Mouse (Mus musculus): Measurements from ENCODE around the gene Slc26a1. TPM values are rescaled to one million over a fixed set of nuclear protein-coding genes. Genes with fewer than 3 reads are reported as not detected.

Gene Slc26a1
- polyA plus RNA-seq, 1 experiment from 2014 or later: 3.0 TPM

DNA sequence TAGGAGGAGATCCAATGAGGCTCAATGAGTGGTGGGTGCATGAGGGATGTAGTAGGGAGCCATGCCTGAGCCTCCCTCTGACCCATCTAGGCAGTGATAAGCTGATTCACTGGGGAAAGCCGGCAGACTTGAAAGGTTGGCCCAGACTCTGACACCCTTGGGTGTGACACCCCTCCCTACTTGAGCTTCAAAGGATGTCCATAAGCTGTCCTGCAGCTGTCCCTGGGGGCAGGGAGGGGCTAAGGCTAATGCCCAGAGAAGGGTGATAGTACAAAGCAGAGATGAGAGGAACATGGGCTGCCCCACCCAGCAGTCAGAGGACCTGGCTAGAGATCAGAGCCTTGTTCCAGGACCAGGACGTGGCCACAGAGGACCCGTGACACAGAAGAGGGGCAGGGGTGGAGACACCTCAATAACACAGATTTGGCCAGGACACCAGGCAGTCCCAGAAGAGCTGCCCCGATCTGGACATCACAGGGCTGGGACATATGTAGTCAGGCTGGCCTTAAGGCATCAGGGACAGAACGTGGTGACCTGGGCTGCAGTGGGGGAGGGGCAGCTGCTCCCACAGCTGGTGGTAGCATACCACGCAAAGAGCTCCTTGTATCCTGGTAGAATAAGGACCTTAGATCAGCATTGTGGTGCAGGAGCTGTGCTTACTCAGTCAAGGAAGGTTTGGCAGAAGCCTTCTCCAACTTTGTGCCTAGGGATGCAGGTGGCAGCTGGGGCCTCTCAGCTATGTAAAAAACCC is 33.8 kb upstream of the Slc26a1 start:
- Histone ChIP-seq H3K36me3 (ENCODE audit: control insufficient read depth, insufficient read depth, low read length) (peaks cover 7% of the 10 kb centered on the region; the same call in 1 of the 2 replicates), H3K4me2 (ENCODE audit: low read depth, low read length) (no peak overlapping the region), H3K4me3 (replicated peaks; ENCODE audit: low read length) (no peak overlapping the region), H3K27ac (ENCODE audit: low read length) (no peak overlapping the region), H3K9ac (ENCODE audit: low read length) (no peak overlapping the region), H3K9me3 (replicated peaks; ENCODE audit: control insufficient read depth, low read length) (no peaks in the 10 kb centered on the region), H3K4me1 (ENCODE audit: control insufficient read depth, insufficient read depth, low read length) (no peaks in the 10 kb centered on the region), H3K27me3 (ENCODE audit: control insufficient read depth, insufficient read depth, low read length) (no peaks in the 10 kb centered on the region)
- 48% methylated on average over 6 of the region's 6 CpGs for WGBS
- no peak for ATAC-seq (ENCODE audit: insufficient read depth, low FRiP score)

DNA sequence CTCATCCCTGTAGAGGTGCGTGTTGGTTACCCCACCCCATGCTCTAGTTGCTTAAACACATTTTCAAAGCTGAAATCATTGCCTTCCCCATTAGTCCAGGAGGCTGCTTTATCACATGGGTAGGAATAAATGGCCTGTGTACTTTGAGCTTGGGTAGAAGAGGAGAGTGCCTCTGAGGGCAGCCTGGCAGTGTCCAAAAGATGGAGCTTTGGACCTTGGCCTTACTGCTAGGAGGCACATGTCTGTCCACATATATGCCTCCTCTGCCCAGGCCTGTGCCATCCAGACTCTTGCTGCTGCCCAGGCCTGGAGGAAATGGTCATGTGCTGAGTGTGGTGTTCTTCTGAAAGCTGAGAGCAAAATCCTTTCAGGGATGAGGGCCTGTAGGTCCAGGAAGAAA is 33.0 kb upstream of the Slc26a1 start:
- Histone ChIP-seq H3K9ac (ENCODE audit: low read length) (no peak overlapping the region), H3K36me3 (ENCODE audit: control insufficient read depth, insufficient read depth, low read length) (peaks cover 7% of the 10 kb centered on the region; the same call in 1 of the 2 replicates), H3K27me3 (ENCODE audit: control insufficient read depth, insufficient read depth, low read length) (no peaks in the 10 kb centered on the region), H3K4me1 (ENCODE audit: control insufficient read depth, insufficient read depth, low read length) (peaks cover 2% of the 10 kb centered on the region), H3K4me2 (ENCODE audit: low read depth, low read length) (no peak overlapping the region), H3K4me3 (replicated peaks; ENCODE audit: low read length) (no peak overlapping the region), H3K27ac (ENCODE audit: low read length) (no peak overlapping the region), H3K9me3 (replicated peaks; ENCODE audit: control insufficient read depth, low read length) (no peaks in the 10 kb centered on the region)
- ATAC-seq (ENCODE audit: insufficient read depth, low FRiP score): no peak
- 86% methylated on average over 1 of the region's 1 CpGs for WGBS

DNA sequence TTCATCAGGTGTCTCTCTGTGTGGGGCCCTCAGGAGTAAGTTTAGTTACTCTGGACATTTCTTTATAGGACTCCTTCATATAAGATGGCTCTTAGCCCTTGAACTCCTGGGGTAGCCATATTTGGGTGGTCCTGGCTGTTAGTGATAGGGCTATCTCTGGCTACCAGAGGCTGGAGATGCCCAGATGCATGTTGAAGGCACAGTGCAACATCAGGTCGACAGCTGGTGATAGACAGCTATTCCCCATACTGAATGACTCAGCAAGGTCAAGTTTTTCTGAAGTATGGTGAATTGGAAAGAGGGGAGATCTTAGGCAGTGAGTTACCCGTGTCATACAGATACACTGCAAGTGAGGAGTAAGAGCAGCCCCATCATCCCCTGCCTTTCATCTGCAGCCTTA is 32.4 kb upstream of the Slc26a1 start:
- H3K9me3 ChIP-seq (replicated peaks; ENCODE audit: control insufficient read depth, low read length): no peaks in the 10 kb centered on the region
- 73% methylated on average over 2 of the region's 2 CpGs for WGBS
- no peak overlapping the region for H3K27ac ChIP-seq (ENCODE audit: low read length)
- peaks cover 6% of the 10 kb centered on the region for H3K4me1 ChIP-seq (ENCODE audit: control insufficient read depth, insufficient read depth, low read length)
- H3K27me3 ChIP-seq (ENCODE audit: control insufficient read depth, insufficient read depth, low read length): no peaks in the 10 kb centered on the region
- H3K9ac ChIP-seq (ENCODE audit: low read length): no peak overlapping the region
- H3K36me3 ChIP-seq (ENCODE audit: control insufficient read depth, insufficient read depth, low read length): peaks cover 7% of the 10 kb centered on the region; the same call in 1 of the 2 replicates
- H3K4me2 ChIP-seq (ENCODE audit: low read depth, low read length): no peak overlapping the region
- ATAC-seq (ENCODE audit: insufficient read depth, low FRiP score): no peak
- no peak overlapping the region for H3K4me3 ChIP-seq (replicated peaks; ENCODE audit: low read length)

DNA sequence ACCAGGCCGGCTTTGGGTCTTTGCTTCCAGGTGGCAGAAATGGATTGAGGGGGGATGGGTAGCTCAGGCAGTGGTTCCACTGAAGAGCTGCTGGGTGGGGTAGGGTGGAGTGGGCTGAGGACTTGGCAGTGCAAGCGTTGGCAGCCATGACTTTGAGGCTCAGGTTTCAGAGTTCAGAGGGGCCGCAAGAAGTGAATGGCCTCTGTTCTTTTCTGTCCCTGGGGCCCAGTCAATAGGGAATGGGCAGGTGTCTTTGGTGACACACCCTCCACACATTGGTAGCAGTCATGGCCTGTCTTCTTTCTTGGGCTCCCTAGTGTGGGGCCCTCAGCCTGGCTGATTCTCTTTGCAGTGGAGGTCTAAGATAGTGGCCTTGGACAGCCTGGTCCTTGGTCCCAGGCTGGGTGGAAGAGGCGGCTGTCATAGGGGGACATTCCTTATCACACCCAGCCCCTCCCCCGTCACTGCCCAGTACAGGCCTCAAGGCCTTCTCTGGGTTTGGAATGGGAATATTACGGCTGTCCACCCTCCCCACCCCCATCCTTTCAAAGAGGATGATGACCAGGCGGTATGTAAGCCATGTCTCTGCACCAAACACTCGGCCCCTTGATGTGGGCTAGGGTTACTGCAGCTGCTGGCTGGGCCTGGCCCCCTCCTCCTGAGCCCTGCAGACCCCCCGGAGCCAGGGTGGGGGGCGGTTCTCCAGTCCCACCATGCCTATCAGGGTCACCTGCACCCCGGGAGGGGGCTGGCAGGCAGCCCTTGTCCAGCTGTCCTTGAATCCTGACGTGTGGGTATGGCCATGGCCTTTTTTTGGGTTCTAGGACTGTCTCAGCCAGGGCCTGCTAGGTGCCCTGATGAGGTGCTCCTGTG is 28.6 kb upstream of the Slc26a1 start:
- no peak overlapping the region for H3K4me3 ChIP-seq (replicated peaks; ENCODE audit: low read length)
- peaks cover 7% of the 10 kb centered on the region; the same call in 1 of the 2 replicates for H3K36me3 ChIP-seq (ENCODE audit: control insufficient read depth, insufficient read depth, low read length)
- no peaks in the 10 kb centered on the region for H3K27me3 ChIP-seq (ENCODE audit: control insufficient read depth, insufficient read depth, low read length)
- peak; percentile 55; the same call in 1 of the 2 replicates for ATAC-seq (ENCODE audit: insufficient read depth, low FRiP score)
- H3K4me1 ChIP-seq (ENCODE audit: control insufficient read depth, insufficient read depth, low read length): peaks cover 6% of the 10 kb centered on the region
- H3K9me3 ChIP-seq (replicated peaks; ENCODE audit: control insufficient read depth, low read length): no peaks in the 10 kb centered on the region
- H3K9ac ChIP-seq (ENCODE audit: low read length): no peak overlapping the region
- WGBS: 68% methylated on average over 12 of the region's 12 CpGs
- H3K27ac ChIP-seq (ENCODE audit: low read length): peak overlapping the region; percentile 12; the same call in 1 of the 2 replicates
- no peak overlapping the region for H3K4me2 ChIP-seq (ENCODE audit: low read depth, low read length)

DNA sequence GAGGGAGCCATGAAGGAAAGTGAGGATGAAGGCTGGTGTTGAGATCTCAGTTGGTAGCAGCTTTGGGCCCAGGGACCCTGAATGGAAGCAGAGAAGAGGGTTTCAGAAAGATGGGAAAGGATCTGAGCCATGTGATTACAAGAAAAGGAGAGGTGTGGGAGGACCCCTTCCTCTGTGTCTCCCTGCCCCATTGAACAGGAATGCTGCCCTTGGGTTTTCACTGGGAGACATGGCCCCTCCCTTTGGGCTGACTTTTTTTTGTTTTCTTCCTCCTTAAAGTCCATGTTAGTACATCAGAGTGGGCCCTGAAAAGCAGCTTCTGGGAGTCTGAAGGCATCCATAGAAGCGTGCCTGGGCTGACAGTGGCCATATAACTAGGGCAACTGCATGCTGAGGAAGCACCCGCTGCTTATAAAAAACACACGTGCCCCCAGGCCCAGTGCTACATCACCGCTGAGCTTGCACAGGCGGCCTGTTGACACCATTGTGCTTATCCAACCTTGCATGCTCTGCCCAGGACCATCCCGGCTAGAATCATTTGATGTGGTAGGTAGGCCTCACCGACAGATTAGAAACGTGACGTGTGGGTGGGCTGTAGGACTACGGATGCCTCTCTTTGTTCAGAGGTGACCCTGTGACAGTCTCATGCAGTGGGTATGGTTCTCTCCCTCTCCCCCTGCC is 26.1 kb upstream of the Slc26a1 start:
- H3K4me2 ChIP-seq (ENCODE audit: low read depth, low read length): no peak overlapping the region
- H3K9ac ChIP-seq (ENCODE audit: low read length): no peak overlapping the region
- peak overlapping the region; percentile 68; the same call in 1 of the 2 replicates for H3K27ac ChIP-seq (ENCODE audit: low read length)
- ATAC-seq (ENCODE audit: insufficient read depth, low FRiP score): no peak
- H3K4me3 ChIP-seq (replicated peaks; ENCODE audit: low read length): no peak overlapping the region
- H3K27me3 ChIP-seq (ENCODE audit: control insufficient read depth, insufficient read depth, low read length): no peaks in the 10 kb centered on the region
- H3K36me3 ChIP-seq (ENCODE audit: control insufficient read depth, insufficient read depth, low read length): peaks cover 7% of the 10 kb centered on the region; the same call in 1 of the 2 replicates
- 80% methylated on average over 10 of the region's 10 CpGs for WGBS
- peaks cover 13% of the 10 kb centered on the region for H3K4me1 ChIP-seq (ENCODE audit: control insufficient read depth, insufficient read depth, low read length)
- H3K9me3 ChIP-seq (replicated peaks; ENCODE audit: control insufficient read depth, low read length): no peaks in the 10 kb centered on the region

DNA sequence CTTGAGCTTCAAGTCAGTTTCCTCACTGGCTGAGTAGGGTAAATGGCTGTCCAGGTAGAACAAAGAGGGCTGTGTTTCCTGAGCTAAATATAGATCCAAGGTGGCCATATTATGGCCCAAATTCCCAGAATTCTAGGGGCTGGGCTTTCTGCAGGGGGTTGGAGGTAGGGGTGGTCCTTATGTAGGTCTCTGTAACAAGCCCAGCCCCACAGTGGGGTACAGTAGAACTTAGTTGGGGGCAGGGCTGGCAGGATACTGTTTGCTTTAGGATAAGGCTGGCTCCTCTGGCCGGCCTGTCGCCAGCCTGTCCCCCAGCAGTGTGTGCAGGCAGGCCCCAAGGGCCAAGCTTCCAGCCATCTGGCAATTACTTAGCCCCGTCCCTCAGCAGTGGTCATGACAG is 25.0 kb upstream of the Slc26a1 start:
- Histone ChIP-seq H3K9ac (ENCODE audit: low read length) (0 out of 2 replicates have a peak overlapping the region, but pooled peaks have one; percentile 14), H3K27me3 (ENCODE audit: control insufficient read depth, insufficient read depth, low read length) (no peaks in the 10 kb centered on the region), H3K4me1 (ENCODE audit: control insufficient read depth, insufficient read depth, low read length) (peaks cover 20% of the 10 kb centered on the region), H3K9me3 (replicated peaks; ENCODE audit: control insufficient read depth, low read length) (no peaks in the 10 kb centered on the region), H3K4me3 (replicated peaks; ENCODE audit: low read length) (no peak overlapping the region), H3K4me2 (ENCODE audit: low read depth, low read length) (no peak overlapping the region), H3K27ac (ENCODE audit: low read length) (peak overlapping the region; percentile 68), H3K36me3 (ENCODE audit: control insufficient read depth, insufficient read depth, low read length) (no peaks in the 10 kb centered on the region)
- 34% methylated on average over 3 of the region's 3 CpGs for WGBS
- peak; percentile 86 for ATAC-seq (ENCODE audit: insufficient read depth, low FRiP score)

DNA sequence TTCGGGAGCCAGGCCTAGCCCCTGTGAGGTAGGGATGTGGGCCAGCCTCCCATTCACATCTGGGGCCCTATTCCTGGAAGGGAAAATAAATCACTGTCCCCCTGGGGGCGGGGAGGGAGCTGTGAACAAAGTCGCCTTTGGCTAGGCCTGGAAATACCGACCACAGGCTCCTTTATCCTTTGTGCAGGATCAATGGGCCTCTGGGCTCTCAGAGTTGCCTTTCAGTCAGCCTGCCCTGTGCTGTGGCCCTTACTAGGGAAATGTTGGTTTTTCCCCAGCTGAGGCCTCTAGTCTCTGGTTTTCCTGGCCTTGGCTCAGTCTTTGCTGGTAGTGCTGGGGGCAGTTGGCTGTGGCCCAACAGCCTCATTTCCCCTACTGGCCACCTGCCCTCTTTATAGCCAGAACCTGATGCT is 22.0 kb upstream of the Slc26a1 start:
- Histone ChIP-seq H3K27me3 (ENCODE audit: control insufficient read depth, insufficient read depth, low read length) (no peaks in the 10 kb centered on the region), H3K4me3 (replicated peaks; ENCODE audit: low read length) (no peak overlapping the region), H3K4me2 (ENCODE audit: low read depth, low read length) (peak overlapping the region; percentile 14; the same call in 1 of the 2 replicates), H3K9me3 (replicated peaks; ENCODE audit: control insufficient read depth, low read length) (no peaks in the 10 kb centered on the region), H3K27ac (ENCODE audit: low read length) (no peak overlapping the region), H3K36me3 (ENCODE audit: control insufficient read depth, insufficient read depth, low read length) (no peaks in the 10 kb centered on the region), H3K9ac (ENCODE audit: low read length) (peak overlapping the region; percentile 53), H3K4me1 (ENCODE audit: control insufficient read depth, insufficient read depth, low read length) (peaks cover 19% of the 10 kb centered on the region)
- ATAC-seq (ENCODE audit: insufficient read depth, low FRiP score): no peak
- WGBS: 29% methylated on average over 4 of the region's 4 CpGs

DNA sequence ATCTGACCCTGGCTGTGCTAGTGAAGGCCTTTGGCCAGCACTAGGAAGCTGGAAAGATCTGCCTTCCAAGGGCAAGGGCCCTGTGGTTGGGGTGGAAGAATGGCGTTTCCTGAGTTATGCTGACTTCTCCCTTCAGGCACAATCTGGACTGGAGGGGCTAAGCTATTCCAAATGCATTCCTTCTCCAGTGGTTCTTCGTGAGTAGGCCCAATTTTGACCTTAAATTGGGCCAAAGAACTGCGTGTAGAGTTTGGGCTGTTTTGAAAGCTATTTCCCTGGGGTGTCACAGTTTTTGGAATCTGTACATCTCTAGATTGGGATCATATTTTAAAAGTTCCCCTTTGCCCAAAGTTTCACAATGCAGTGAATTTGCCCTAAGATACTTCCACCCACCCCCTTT is 21.2 kb upstream of the Slc26a1 start:
- no peak overlapping the region for H3K4me2 ChIP-seq (ENCODE audit: low read depth, low read length)
- H3K27me3 ChIP-seq (ENCODE audit: control insufficient read depth, insufficient read depth, low read length): no peaks in the 10 kb centered on the region
- ATAC-seq (ENCODE audit: insufficient read depth, low FRiP score): no peak
- no peak overlapping the region for H3K4me3 ChIP-seq (replicated peaks; ENCODE audit: low read length)
- H3K27ac ChIP-seq (ENCODE audit: low read length): no peak overlapping the region
- no peak overlapping the region for H3K9ac ChIP-seq (ENCODE audit: low read length)
- peaks cover 19% of the 10 kb centered on the region for H3K4me1 ChIP-seq (ENCODE audit: control insufficient read depth, insufficient read depth, low read length)
- H3K36me3 ChIP-seq (ENCODE audit: control insufficient read depth, insufficient read depth, low read length): no peaks in the 10 kb centered on the region
- 81% methylated on average over 3 of the region's 3 CpGs for WGBS
- no peaks in the 10 kb centered on the region for H3K9me3 ChIP-seq (replicated peaks; ENCODE audit: control insufficient read depth, low read length)
